Mouse (Mus musculus) urinary bladder, adult 18-20 months (tissue): ENCODE measurements around the gene Mpi.

Source experiments
- DNase-seq, 2 experiments: peaks; one replicate each; pipeline ENCODE4 v3.0.0; 2022; ENCODE audit warnings: low spot score in 2 of 2, mixed read lengths in 2 of 2

Gene Mpi

GRCm38 (mm10) chr9:57561711-57562099, 9.1 kb upstream of the Mpi start:
- DNase-seq, result no peak

GRCm38 (mm10) chr9:57560861-57561710, 8.5 kb upstream of the Mpi start, which contains the start of gene Scamp2:
Gene Scamp2, plus strand, starts transcription at chr9:57560943.
- DNase-seq, result peak; percentile 89 to 96

- no peak for DNase-seq
Observed at GRCm38 (mm10) chr9:57560263-57560662, 7.7 kb upstream of the Mpi start.

- DNase-seq, result no peak
Observed at GRCm38 (mm10) chr9:57559568-57559967, 7.0 kb upstream of the Mpi start.

GRCm38 (mm10) chr9:57558625-57559024, 6.1 kb upstream of the Mpi start:
- no peak for DNase-seq

GRCm38 (mm10) chr9:57557215-57557614, 4.7 kb upstream of the Mpi start:
- DNase-seq, result no peak

- no peak for DNase-seq
Observed at GRCm38 (mm10) chr9:57554753-57555152, 2.2 kb upstream of the Mpi start.

GRCm38 (mm10) chr9:57553119-57553518, 556 bp upstream of the Mpi start:
- no peak for DNase-seq

GRCm38 (mm10) chr9:57550126-57550862, 2.3 kb downstream of the Mpi start:
- DNase-seq, result no peak

- no peak for DNase-seq
Observed at GRCm38 (mm10) chr9:57549186-57549585, 3.4 kb downstream of the Mpi start.

- no peak for DNase-seq
Observed at GRCm38 (mm10) chr9:57547869-57548268, 4.7 kb downstream of the Mpi start.

- DNase-seq, result no peak
Observed at GRCm38 (mm10) chr9:57547287-57547686, 5.3 kb downstream of the Mpi start.

GRCm38 (mm10) chr9:57543951-57544350, 8.6 kb downstream of the Mpi start:
- DNase-seq, result no peak

GRCm38 (mm10) chr9:57541312-57541711, 11.3 kb downstream of the Mpi start:
- DNase-seq, result no peak

- DNase-seq, result no peak
Observed at GRCm38 (mm10) chr9:57539550-57539949, 13.0 kb downstream of the Mpi start.

GRCm38 (mm10) chr9:57537728-57538181, 14.8 kb downstream of the Mpi start:
- peak in 1 of 2 experiments; percentile 53 for DNase-seq

GRCm38 (mm10) chr9:57537044-57537727, 15.4 kb downstream of the Mpi start, which contains the start of gene Fam219b:
Gene Fam219b, plus strand, starts transcription at chr9:57537528.
- peak; percentile 80 to 88 for DNase-seq

GRCm38 (mm10) chr9:57536362-57536761, 16.2 kb downstream of the Mpi start:
- DNase-seq, result no peak

- DNase-seq, result no peak
Observed at GRCm38 (mm10) chr9:57531946-57532345, 20.6 kb downstream of the Mpi start.

- DNase-seq, result no peak
Observed at GRCm38 (mm10) chr9:57526435-57526834, 26.1 kb downstream of the Mpi start.

- DNase-seq, result no peak
Observed at GRCm38 (mm10) chr9:57525516-57525915, 27.0 kb downstream of the Mpi start.

GRCm38 (mm10) chr9:57524439-57524838, 28.1 kb downstream of the Mpi start:
- no peak for DNase-seq
